Comparison of ENCODE assay signal across 8 mouse cellular contexts in the genomic region with DNA sequence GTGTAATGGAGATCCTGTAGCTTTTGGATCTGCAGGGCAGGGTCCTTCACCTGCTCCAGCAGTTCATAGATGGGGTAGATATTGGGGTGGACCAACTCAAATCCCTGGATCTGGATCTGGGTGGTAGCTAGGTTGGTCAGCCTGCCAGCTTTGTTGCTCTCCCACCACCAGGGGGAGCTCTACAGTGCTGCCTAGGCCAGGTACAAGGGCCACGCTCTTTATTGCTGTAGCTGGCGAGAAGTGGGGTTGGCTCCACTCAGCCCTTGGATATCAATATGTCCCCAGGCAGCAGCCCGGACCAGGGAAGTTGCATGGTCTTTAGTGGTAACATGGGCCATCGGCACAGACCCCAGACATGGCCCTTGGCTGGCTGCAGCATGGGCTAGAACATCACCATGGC. TPM values are rescaled to one million over a fixed set of nuclear protein-coding genes. Genes with fewer than 3 reads are reported as not detected.
A peak's percentile ranks its signal among the peaks of the same experiment; 100 is the strongest.
DNase-seq lines count a peak whose midpoint lies in the region; ATAC-seq and TF ChIP-seq lines count a peak whose summit lies in the region.

No protein-coding gene starts in this region.

- no peak overlapping the region for H3K27ac ChIP-seq in layer of hippocampus, adult 2 months
- no peak overlapping the region for H3K27ac ChIP-seq in forebrain, embryonic 13.5 days

- ATAC-seq in forebrain, embryonic 13.5 days: no peak

- H3K36me3 ChIP-seq in splenic B cell, adult 2 months (ENCODE audit: control insufficient read depth, insufficient read depth, low read length, poor library complexity, severe bottlenecking): no peaks in the 10 kb centered on the region
- no peaks in the 10 kb centered on the region for H3K36me3 ChIP-seq in forebrain, embryonic 13.5 days (ENCODE audit: poor library complexity, severe bottlenecking)

- no peak overlapping the region for H3K4me2 ChIP-seq in forebrain, embryonic 13.5 days

- WGBS in forebrain, embryonic 13.5 days: 80% methylated on average over 4 of the region's 4 CpGs

- no peaks in the 10 kb centered on the region for H3K9me3 ChIP-seq in forebrain, embryonic 13.5 days (replicated peaks)

- H3K27me3 ChIP-seq in splenic B cell, adult 2 months (ENCODE audit: control insufficient read depth, insufficient read depth, low read length, poor library complexity, severe bottlenecking): no peaks in the 10 kb centered on the region
- no peaks in the 10 kb centered on the region for H3K27me3 ChIP-seq in forebrain, embryonic 13.5 days

- no peak overlapping the region for H3K9ac ChIP-seq in forebrain, embryonic 13.5 days

- H3K4me3 ChIP-seq in layer of hippocampus, adult 2 months: no peak overlapping the region
- no peak overlapping the region for H3K4me3 ChIP-seq in forebrain, embryonic 13.5 days

- TF ChIP-seq CTCF in layer of hippocampus, adult 2 months (conservative IDR thresholded peaks at IDR 0.05): peak; percentile 81

- peaks cover 7% of the 10 kb centered on the region for H3K4me1 ChIP-seq in forebrain, embryonic 13.5 days

- no peak for DNase-seq in layer of hippocampus, adult 2 months (ENCODE audit: low spot score in 2 of 2)
- no peak for DNase-seq in layer of hippocampus, adult 11-12 months (ENCODE audit: low spot score)
- peak; percentile 36 for DNase-seq in MEL-GATA-1-ER (ENCODE audit: extremely low read depth, low read depth)
- DNase-seq in c-Kit-positive CD71-positive TER-119-negative erythroid progenitor cells, embryonic 14.5 days (ENCODE audit: low read depth): peak; percentile 32
- DNase-seq in kidney, postnatal 4 days: peak; percentile 22 to 34
- DNase-seq in splenic B cell, adult 2 months (ENCODE audit: low read depth, low spot score): peak; percentile 59
- DNase-seq in left cerebral cortex, adult 8-10 months (ENCODE audit: low spot score in 2 of 2): no peak

RNA-seq across cellular contexts. Expression of a gene that starts 15.6 kb away (rescaled TPM):
- 100 to 1,000 TPM; 381 TPM for total RNA-seq in layer of hippocampus, adult 2 months (2021)
- total RNA-seq in left cerebral cortex, adult 8-10 months (2022): 100 to 1,000 TPM; 457 to 612 (median 529) TPM
- 5.9 and 8.2 TPM in 2 replicates for polyA plus RNA-seq in forebrain, embryonic 13.5 days (2015; fragmentation: Nextera tagmentation; extraction: Ambion mirVana)

Comparison
In these comparisons a context has a peak if more than half of its experiments do, and no peak if none do; other contexts are left out.
1. DNase-seq: peak in MEL-GATA-1-ER (single experiment), c-Kit-positive CD71-positive TER-119-negative erythroid progenitor cells, embryonic 14.5 days (single experiment), kidney, postnatal 4 days (2 of 2) and splenic B cell, adult 2 months (single experiment); none in layer of hippocampus, adult 2 months (0 of 2), layer of hippocampus, adult 11-12 months (single experiment) and left cerebral cortex, adult 8-10 months (0 of 2).